Mouse (Mus musculus) liver, postnatal 0 days (tissue): ENCODE measurements around the gene Hhat. TPM values are rescaled to one million over a fixed set of nuclear protein-coding genes. Genes with fewer than 3 reads are reported as not detected.

Experiments
- ATAC-seq: fragments of 200-750 bp; cut with Nextera tagmentation; 2 replicates; pipeline ENCODE4 v1.8.0; 2017; ENCODE audit warnings: mild to moderate bottlenecking, moderate library complexity
- DNase-seq: peaks from one replicate; pipeline ENCODE4 v3.0.0-alpha.2; 2016
- H3K27ac ChIP-seq: fragments of 300-500 bp; sonication (generic); 2 replicates; pipeline ENCODE4 v1.5.1; 2014; ENCODE audit warnings: antibody characterized with exemption, moderate library complexity, mild to moderate bottlenecking, low read depth
- H3K27me3 ChIP-seq: fragments of 300-500 bp; sonication (generic); 2 replicates; pipeline ENCODE4 v1.6.1; 2014; ENCODE audit warnings: low read length, control low read depth, mixed read lengths; ENCODE audit not compliant: insufficient read depth
- H3K36me3 ChIP-seq: fragments of 300-500 bp; sonication (generic); replicated peaks from 2 replicates; pipeline ENCODE4 v1.6.1; 2014; ENCODE audit warnings: mild to moderate bottlenecking, control low read depth, low read length, moderate library complexity, mixed read lengths; ENCODE audit not compliant: insufficient read depth
- H3K4me1 ChIP-seq: fragments of 300-500 bp; sonication (generic); 2 replicates; pipeline ENCODE4 v1.6.1; 2014; ENCODE audit warnings: antibody characterized with exemption, mild to moderate bottlenecking, control low read depth; ENCODE audit not compliant: insufficient read depth
- H3K4me2 ChIP-seq: fragments of 300-500 bp; sonication (generic); 2 replicates; pipeline ENCODE4 v1.6.1; 2014; ENCODE audit warnings: low read depth, mild to moderate bottlenecking, low read length, moderate library complexity, mixed read lengths
- H3K4me3 ChIP-seq: fragments of 300-500 bp; sonication (generic); 2 replicates; pipeline ENCODE4 v1.5.1; 2014; ENCODE audit warnings: low read depth, low read length
- H3K9ac ChIP-seq: fragments of 300-500 bp; sonication (generic); replicated peaks from 2 replicates; pipeline ENCODE4 v1.6.1; 2014; ENCODE audit warnings: mild to moderate bottlenecking, moderate library complexity
- H3K9me3 ChIP-seq: fragments of 300-500 bp; sonication (generic); 2 replicates; pipeline ENCODE4 v1.6.1; 2016; ENCODE audit warnings: mild to moderate bottlenecking, control low read depth, low read length, mixed read lengths
- CTCF ChIP-seq: sonication (generic); IDR thresholded peaks from 2 replicates; pipeline ENCODE4 v1.5.1; 2016; ENCODE audit warnings: antibody characterized with exemption, low read depth
- EP300 ChIP-seq: IDR thresholded peaks from 2 replicates; pipeline ENCODE4 v1.6.1; 2016; ENCODE audit warnings: antibody characterized with exemption, low read depth, mild to moderate bottlenecking
- WGBS: fragments of 180-500 bp; shearing (Covaris S2); extraction: QIAGEN DNeasy Blood & Tissue Kit; methylation state at CpG from one replicate; pipeline ENCODE4 v1.1.7; 2014; ENCODE audit not compliant: insufficient replicate concordance; 5-methylcytosine and 5-hydroxymethylcytosine counted together
- polyA plus RNA-seq: library from polyadenylated mRNA; unstranded; fragments of >200 nt; fragmentation: Nextera tagmentation; extraction: Ambion mirVana; gene quantifications from 2 replicates; pipeline ENCODE4 v1.2.1, GENCODE M21; 2015

The Hhat gene
- polyA plus RNA-seq, 1 experiment from 2014 or later: 1.1 TPM

GRCm38 (mm10) chr1:192699101-192699500 lies 71.9 kb downstream of the Hhat start:
- H3K36me3 ChIP-seq: no peaks in the 10 kb centered on the region; the same call in 1 of the 2 replicates
- H3K4me1 ChIP-seq: peaks cover 6% of the 10 kb centered on the region
- ATAC-seq (no peak), DNase-seq (no peak)
- H3K27ac ChIP-seq: no peak overlapping the region
- no peak overlapping the region for H3K9ac ChIP-seq
- TF ChIP-seq EP300 (no peak), CTCF (no peak)
- H3K4me2 ChIP-seq: no peak overlapping the region
- H3K4me3 ChIP-seq: no peak overlapping the region
- H3K9me3 ChIP-seq: no peaks in the 10 kb centered on the region
- H3K27me3 ChIP-seq: no peaks in the 10 kb centered on the region

- Histone ChIP-seq H3K27ac (no peak overlapping the region), H3K27me3 (no peaks in the 10 kb centered on the region), H3K4me1 (peaks cover 6% of the 10 kb centered on the region), H3K4me3 (no peak overlapping the region), H3K36me3 (no peaks in the 10 kb centered on the region; the same call in 1 of the 2 replicates), H3K9me3 (no peaks in the 10 kb centered on the region), H3K4me2 (no peak overlapping the region), H3K9ac (no peak overlapping the region)
- TF ChIP-seq CTCF: no peak
- TF ChIP-seq EP300: no peak
- WGBS: 63% methylated on average over 1 of the region's 1 CpGs
- ATAC-seq: no peak
- DNase-seq: no peak
Observed at GRCm38 (mm10) chr1:192696371-192696863, 74.6 kb downstream of the Hhat start.

GRCm38 (mm10) chr1:192693644-192694043 lies 77.4 kb downstream of the Hhat start:
- DNase-seq (no peak), ATAC-seq (no peak)
- no peak overlapping the region for H3K4me3 ChIP-seq
- TF ChIP-seq EP300: no peak
- no peak for TF ChIP-seq CTCF
- H3K9ac ChIP-seq: no peak overlapping the region
- H3K4me2 ChIP-seq: no peak overlapping the region
- no peak overlapping the region for H3K27ac ChIP-seq
- WGBS: 91% methylated on average over 10 of the region's 10 CpGs
- no peaks in the 10 kb centered on the region; the same call in 1 of the 2 replicates for H3K36me3 ChIP-seq
- H3K9me3 ChIP-seq: no peaks in the 10 kb centered on the region
- peaks cover 6% of the 10 kb centered on the region; the same call in 1 of the 2 replicates for H3K4me1 ChIP-seq
- no peaks in the 10 kb centered on the region for H3K27me3 ChIP-seq

- no peak for DNase-seq
- ATAC-seq: no peak
- Histone ChIP-seq H3K27ac (no peak overlapping the region), H3K4me2 (no peak overlapping the region), H3K9me3 (no peaks in the 10 kb centered on the region), H3K36me3 (no peaks in the 10 kb centered on the region; the same call in 1 of the 2 replicates), H3K9ac (no peak overlapping the region), H3K27me3 (no peaks in the 10 kb centered on the region), H3K4me3 (no peak overlapping the region), H3K4me1 (peaks cover 5% of the 10 kb centered on the region; the same call in 1 of the 2 replicates)
- no peak for TF ChIP-seq EP300
- WGBS: 43% methylated on average over 7 of the region's 7 CpGs
Observed at GRCm38 (mm10) chr1:192692982-192693381, 78.0 kb downstream of the Hhat start.

- ATAC-seq: no peak
- TF ChIP-seq CTCF (no peak), EP300 (no peak)
Observed at GRCm38 (mm10) chr1:192682219-192682951, 88.6 kb downstream of the Hhat start.

GRCm38 (mm10) chr1:192677236-192677635 lies 93.8 kb downstream of the Hhat start:
- Histone ChIP-seq H3K4me3 (no peak overlapping the region), H3K9me3 (no peaks in the 10 kb centered on the region), H3K36me3 (no peaks in the 10 kb centered on the region), H3K4me1 (no peaks in the 10 kb centered on the region), H3K9ac (no peak overlapping the region), H3K27me3 (no peaks in the 10 kb centered on the region), H3K27ac (no peak overlapping the region), H3K4me2 (no peak overlapping the region)
- 81% methylated on average over 5 of the region's 5 CpGs for WGBS
- ATAC-seq (no peak), DNase-seq (no peak)
- TF ChIP-seq CTCF (no peak), EP300 (no peak)

More at GRCm38 (mm10) chr1:192682219-192682951, 88.6 kb downstream of the Hhat start:
- WGBS: 84% methylated on average over 4 of the region's 4 CpGs
- H3K9me3 ChIP-seq: no peaks in the 10 kb centered on the region
- no peak for DNase-seq
- no peak overlapping the region for H3K27ac ChIP-seq
- H3K27me3 ChIP-seq: no peaks in the 10 kb centered on the region
- no peak overlapping the region for H3K4me3 ChIP-seq
- H3K9ac ChIP-seq: no peak overlapping the region
- no peak overlapping the region for H3K4me2 ChIP-seq
- H3K4me1 ChIP-seq: no peaks in the 10 kb centered on the region
- no peaks in the 10 kb centered on the region for H3K36me3 ChIP-seq
